Mouse (Mus musculus): ENCODE measurements around the gene Prr5.

- TF ChIP-seq CTCF (IDR thresholded peaks at IDR 0.05; ENCODE audit: extremely low read depth, insufficient read depth, insufficient read length, insufficient replicate concordance) (no peak), POLR2A (IDR thresholded peaks at IDR 0.05; ENCODE audit: low read depth, low read length) (no peak)
These were observed 12.2 kb downstream of the Prr5 start for GRCm38 (mm10) chr15:84681455-84682193.
